Mouse (Mus musculus) CD4-positive helper T cell, adult 2 months (primary cell): ENCODE results near the gene Vps16.

ENCODE experiments used
- DNase-seq: peaks from one replicate; pipeline ENCODE4 v3.0.0-alpha.2; 2012; ENCODE audit warnings: low read depth, missing footprints, low spot score

Gene Vps16

DNA sequence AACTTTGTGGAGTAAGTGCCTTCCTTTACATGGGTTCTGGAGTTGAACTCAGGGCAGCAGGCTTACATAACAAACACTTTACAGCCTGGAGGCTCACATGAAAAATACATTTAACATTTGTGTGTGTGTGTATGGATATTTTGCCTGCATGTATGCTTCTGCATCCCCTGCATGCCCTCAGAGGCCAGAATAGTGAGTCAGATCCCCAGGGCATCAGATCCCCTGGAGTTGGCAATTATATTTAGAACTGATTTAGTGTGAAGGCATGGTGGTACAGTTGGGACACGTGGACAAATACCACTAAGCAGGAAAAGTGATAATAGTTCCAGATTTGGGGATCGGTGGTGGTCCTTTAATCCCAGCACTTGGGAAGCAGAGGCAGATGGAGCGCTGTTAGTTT is 35.4 kb downstream of the Vps16 start:
- DNase-seq, result no peak

GRCm38 (mm10) chr2:130461287-130462071 is 37.3 kb downstream of the Vps16 start:
- DNase-seq, result no peak

DNA sequence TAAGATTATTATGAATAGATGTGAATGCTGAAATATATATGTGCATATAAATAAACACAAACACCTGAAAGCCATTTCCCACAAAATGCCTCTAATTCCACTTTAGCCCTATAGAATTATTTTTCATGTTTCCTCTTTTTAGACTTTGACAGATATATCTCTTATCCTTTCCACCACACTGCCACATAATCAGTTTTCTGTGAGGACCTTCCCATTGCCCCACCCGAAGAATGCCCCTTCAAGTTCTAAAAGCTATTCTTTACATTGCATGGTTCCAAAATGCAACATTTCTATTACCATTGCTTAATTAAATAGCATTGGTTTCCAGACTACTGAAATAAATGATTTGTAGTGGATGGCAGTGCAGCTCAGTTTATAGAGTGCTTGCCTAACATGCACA is 42.3 kb downstream of the Vps16 start:
- DNase-seq, result no peak

DNA sequence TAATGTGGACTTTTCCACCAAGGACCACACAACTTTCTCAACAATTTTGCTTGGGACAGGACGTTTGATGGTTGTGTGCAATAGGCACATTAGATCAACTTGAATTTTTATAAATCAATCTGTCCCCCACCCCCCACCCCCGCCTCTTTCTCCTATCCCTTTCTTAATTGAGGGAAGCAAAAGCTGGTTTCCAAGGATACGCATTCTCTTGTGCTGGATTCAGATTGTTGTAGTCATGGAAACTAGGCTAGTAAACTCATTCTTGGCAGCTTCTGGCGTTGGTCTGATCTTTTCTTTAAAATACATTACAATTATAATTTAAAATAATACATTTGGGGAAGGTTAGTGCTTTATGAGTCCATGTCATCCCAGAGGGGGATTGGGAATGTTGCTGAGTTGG is 45.2 kb downstream of the Vps16 start:
- DNase-seq, result no peak

- no peak for DNase-seq
Observed at GRCm38 (mm10) chr2:130469935-130470334, 45.8 kb downstream of the Vps16 start.

DNA sequence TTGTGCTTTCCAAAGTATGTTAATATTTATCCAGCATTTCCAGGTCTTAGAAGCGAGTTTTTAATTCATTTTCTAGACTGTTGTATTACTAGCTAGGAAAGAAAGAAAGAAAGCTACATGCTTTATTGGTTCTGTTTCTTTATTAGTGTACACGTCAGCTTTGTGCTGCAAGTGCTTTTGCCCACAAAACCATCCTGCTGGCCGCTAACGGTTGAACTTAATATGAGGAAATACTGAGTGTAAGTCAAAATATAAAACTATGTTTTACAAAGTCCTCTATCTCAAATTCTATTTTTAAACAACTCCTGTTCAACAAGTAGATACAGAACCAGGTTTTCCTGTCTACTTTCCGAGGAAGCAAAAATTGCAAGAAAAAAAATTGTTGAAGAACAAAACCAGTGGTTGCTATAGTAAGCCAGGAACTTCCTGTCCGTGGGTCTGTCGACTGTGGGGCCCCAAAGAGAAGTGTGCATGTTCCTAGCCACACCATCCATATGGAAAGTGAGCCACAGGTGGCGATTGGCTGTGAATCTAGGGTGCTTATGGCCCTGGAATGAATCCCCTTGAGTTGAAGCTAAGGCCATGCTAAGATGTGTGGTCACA is 48.9 kb downstream of the Vps16 start:
- no peak for DNase-seq

DNA sequence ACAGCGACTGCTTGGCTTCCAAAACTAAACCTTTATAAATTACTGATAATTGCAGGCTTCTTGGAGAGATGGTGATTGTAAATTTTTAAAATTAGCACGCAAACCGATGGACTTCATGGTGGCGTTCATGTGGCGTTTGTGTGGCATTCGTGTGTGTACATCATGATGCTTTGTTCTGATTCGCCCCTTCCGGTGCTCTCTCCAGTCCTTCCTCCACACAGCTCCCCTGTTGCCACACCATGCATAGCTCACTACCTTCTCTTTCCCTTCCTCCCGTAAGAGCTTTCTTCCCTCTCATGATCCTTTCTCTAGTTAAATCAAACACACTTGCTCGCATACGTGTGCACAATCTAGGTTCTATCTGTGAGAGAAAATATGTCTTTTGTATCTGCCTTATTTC is 51.6 kb downstream of the Vps16 start:
- DNase-seq, result no peak

DNA sequence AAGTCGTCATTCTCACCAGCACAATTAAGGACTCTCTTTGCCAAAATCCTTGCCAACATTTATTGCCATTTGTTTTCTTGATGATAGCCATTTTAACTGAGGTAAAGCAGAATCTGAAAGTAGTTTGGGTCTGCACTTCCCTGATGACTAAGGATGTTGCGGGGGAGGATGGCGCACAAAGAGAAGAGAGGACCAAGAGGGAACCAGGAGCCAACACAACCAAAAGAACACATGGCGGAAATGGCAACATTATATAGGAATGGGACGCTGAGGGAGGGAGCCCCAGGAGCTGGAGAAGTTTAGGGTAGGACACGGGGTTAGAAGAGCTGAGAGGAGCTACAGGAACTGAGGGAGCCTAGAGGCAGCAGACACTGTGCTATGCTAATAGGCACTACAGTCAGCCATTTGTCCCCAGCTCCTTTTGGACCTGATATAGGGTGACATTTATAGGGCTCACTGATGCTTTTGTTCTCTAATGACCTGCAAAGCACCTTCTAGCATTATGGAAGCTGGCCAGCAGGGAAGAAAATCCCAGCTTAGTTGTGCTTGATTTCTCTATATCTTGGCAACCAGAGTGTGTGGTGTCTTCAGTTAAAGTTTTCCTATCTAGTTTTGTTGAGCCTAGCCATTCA is 52.6 kb downstream of the Vps16 start:
- no peak for DNase-seq

- no peak for DNase-seq
Observed at GRCm38 (mm10) chr2:130482177-130482576, 58.0 kb downstream of the Vps16 start.

GRCm38 (mm10) chr2:130482700-130483099 is 58.6 kb downstream of the Vps16 start:
- DNase-seq, result no peak

- no peak for DNase-seq
Observed at GRCm38 (mm10) chr2:130484206-130484605, 60.1 kb downstream of the Vps16 start.

GRCm38 (mm10) chr2:130488002-130488401 is 63.9 kb downstream of the Vps16 start:
- DNase-seq, result no peak

GRCm38 (mm10) chr2:130488600-130488999 is 64.5 kb downstream of the Vps16 start:
- no peak for DNase-seq

DNA sequence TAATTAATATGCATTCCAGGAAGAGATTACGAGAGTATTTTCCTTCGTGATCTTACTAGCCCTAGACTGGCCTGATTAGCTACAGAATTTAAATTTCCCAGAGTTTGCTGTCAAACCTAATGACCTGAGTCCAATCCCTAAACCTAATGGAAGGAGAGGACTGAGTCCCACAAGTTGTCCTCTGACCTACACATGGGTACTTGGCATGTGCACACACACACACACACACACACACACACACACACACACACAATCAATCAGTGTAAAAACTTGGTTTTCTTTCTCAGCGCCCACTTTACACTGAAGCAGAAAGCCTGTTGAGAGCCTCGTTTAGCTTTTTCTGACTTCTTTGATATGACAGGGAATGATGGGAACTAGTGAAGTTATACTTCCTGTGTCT is 67.0 kb downstream of the Vps16 start:
- no peak for DNase-seq

DNA sequence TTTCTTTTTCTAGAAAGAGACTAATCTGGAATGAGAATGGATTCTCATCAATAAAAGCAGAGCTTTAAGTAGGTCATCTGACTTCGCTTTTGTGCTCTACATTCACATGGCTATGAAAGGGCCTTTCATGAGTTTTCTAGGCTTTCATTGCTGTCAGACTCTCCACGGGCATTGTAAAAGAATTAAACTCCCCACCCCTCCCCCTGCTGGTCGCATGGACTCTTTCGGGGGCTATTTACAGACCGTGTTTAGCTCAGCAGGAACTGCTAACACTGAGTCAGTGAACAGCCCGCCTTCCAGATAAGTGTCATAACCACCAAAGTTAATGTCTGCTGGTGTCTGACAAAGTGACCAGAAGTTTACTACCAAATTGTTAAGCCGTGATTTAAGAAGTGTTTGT is 67.4 kb downstream of the Vps16 start:
- DNase-seq, result no peak
